Mouse (Mus musculus) stomach, embryonic 14.5 days (tissue): Measurements from ENCODE around the gene Cntfr. TPM values are rescaled to one million over a fixed set of nuclear protein-coding genes. Genes with fewer than 3 reads are reported as not detected.

ENCODE experiments used
- ATAC-seq: fragments of 200-750 bp; cut with Nextera tagmentation; 2 replicates; pipeline ENCODE4 v1.8.0; 2017; ENCODE audit warnings: low read depth, moderate TSS enrichment; ENCODE audit not compliant: insufficient number of reproducible peaks, insufficient read depth, low FRiP score
- H3K27ac ChIP-seq: fragments of 300-500 bp; sonication (generic); 2 replicates; pipeline ENCODE4 v1.5.1; 2014; ENCODE audit warnings: mild to moderate bottlenecking, low read length, moderate library complexity, mixed read lengths
- H3K27me3 ChIP-seq: fragments of 300-500 bp; sonication (generic); 2 replicates; pipeline ENCODE4 v1.6.1; 2014; ENCODE audit warnings: low read length, control low read depth, mixed read lengths; ENCODE audit not compliant: control insufficient read depth, insufficient read depth
- H3K36me3 ChIP-seq: fragments of 300-500 bp; sonication (generic); 2 replicates; pipeline ENCODE4 v1.6.1; 2014; ENCODE audit warnings: mild to moderate bottlenecking, control low read depth, low read length, moderate library complexity, mixed read lengths; ENCODE audit not compliant: control insufficient read depth, insufficient read depth
- H3K4me1 ChIP-seq: fragments of 300-500 bp; sonication (generic); 2 replicates; pipeline ENCODE4 v1.6.1; 2014; ENCODE audit warnings: low read length, control low read depth, mixed read lengths; ENCODE audit not compliant: control insufficient read depth, insufficient read depth
- H3K4me2 ChIP-seq: fragments of 300-500 bp; sonication (generic); replicated peaks from 2 replicates; pipeline ENCODE4 v1.6.1; 2014; ENCODE audit warnings: low read depth, low read length, control low read depth
- H3K4me3 ChIP-seq: fragments of 300-500 bp; sonication (generic); 2 replicates; pipeline ENCODE4 v1.5.1; 2014; ENCODE audit warnings: low read depth, low read length, control low read depth
- H3K9ac ChIP-seq: fragments of 300-500 bp; sonication (generic); replicated peaks from 2 replicates; pipeline ENCODE4 v1.6.1; 2014; ENCODE audit warnings: low read depth, mild to moderate bottlenecking, control low read depth, low read length, moderate library complexity, mixed read lengths
- H3K9me3 ChIP-seq: fragments of 300-500 bp; sonication (generic); 2 replicates; pipeline ENCODE4 v1.6.1; 2016; ENCODE audit warnings: low read depth, low read length, control low read depth; ENCODE audit not compliant: control insufficient read depth
- WGBS: fragments of 180-500 bp; shearing (Covaris S2); extraction: QIAGEN DNeasy Blood & Tissue Kit; methylation state at CpG from one replicate; pipeline ENCODE4 v1.1.7; 2014; 5-methylcytosine and 5-hydroxymethylcytosine counted together
- polyA plus RNA-seq: library from polyadenylated mRNA; unstranded; fragments of >200 nt; fragmentation: Nextera tagmentation; extraction: Ambion mirVana; gene quantifications from 2 replicates; pipeline ENCODE4 v1.2.1, GENCODE M21; 2014

The Cntfr gene
- polyA plus RNA-seq, 1 experiment from 2014 or later = 11.3 TPM

- WGBS = 27% methylated on average over 23 of the region's 25 CpGs
- peak; percentile 33; the same call in 1 of the 2 replicates for ATAC-seq
- Histone ChIP-seq H3K27ac (no peak overlapping the region), H3K4me2 (no peak overlapping the region), H3K27me3 (no peaks in the 10 kb centered on the region), H3K36me3 (no peaks in the 10 kb centered on the region), H3K9me3 (no peaks in the 10 kb centered on the region), H3K4me1 (peaks cover 21% of the 10 kb centered on the region), H3K4me3 (no peak overlapping the region), H3K9ac (no peak overlapping the region)
These were observed 38.1 kb downstream of the Cntfr start for GRCm38 (mm10) chr4:41658566-41659384.

DNA sequence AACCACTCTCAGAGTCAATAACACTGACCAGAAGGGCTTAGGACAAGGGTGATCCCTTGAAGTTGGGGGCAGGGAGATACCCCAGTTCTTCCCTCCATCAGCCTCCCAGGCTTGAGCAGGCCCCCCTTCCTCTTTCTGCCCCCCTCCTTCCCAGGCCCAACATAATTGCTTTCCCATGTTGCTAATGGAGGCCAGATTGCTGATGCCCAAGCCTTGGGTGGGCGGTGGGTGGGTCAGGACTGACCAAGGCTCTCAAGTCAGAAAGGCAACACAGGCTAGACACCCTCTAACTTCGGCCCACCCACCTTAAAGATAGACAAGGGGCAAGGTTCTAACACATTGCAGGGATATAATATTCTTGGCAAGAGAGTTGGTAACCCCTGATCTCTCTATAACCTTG lies 41.4 kb downstream of the Cntfr start:
- Histone ChIP-seq H3K9ac (no peak overlapping the region), H3K4me1 (peaks cover 3% of the 10 kb centered on the region; the same call in 1 of the 2 replicates), H3K9me3 (no peaks in the 10 kb centered on the region), H3K27me3 (no peaks in the 10 kb centered on the region), H3K4me3 (no peak overlapping the region), H3K27ac (no peak overlapping the region), H3K4me2 (no peak overlapping the region), H3K36me3 (no peaks in the 10 kb centered on the region)
- ATAC-seq = no peak
- 90% methylated on average over 2 of the region's 2 CpGs for WGBS

GRCm38 (mm10) chr4:41654217-41654616 lies 42.7 kb downstream of the Cntfr start:
- no peak for ATAC-seq
- WGBS = 19% methylated on average over 7 of the region's 7 CpGs

GRCm38 (mm10) chr4:41653730-41654129 lies 43.2 kb downstream of the Cntfr start:
- H3K4me3 ChIP-seq = no peak overlapping the region
- peaks cover 3% of the 10 kb centered on the region; the same call in 1 of the 2 replicates for H3K4me1 ChIP-seq
- H3K27me3 ChIP-seq = no peaks in the 10 kb centered on the region
- H3K9me3 ChIP-seq = no peaks in the 10 kb centered on the region
- no peak overlapping the region for H3K27ac ChIP-seq
- no peak for ATAC-seq
- H3K4me2 ChIP-seq = no peak overlapping the region
- no peaks in the 10 kb centered on the region for H3K36me3 ChIP-seq
- 58% methylated on average over 6 of the region's 6 CpGs for WGBS
- no peak overlapping the region for H3K9ac ChIP-seq

More at GRCm38 (mm10) chr4:41654217-41654616, 42.7 kb downstream of the Cntfr start:
- Histone ChIP-seq H3K4me3 (no peak overlapping the region), H3K9ac (no peak overlapping the region), H3K9me3 (no peaks in the 10 kb centered on the region), H3K36me3 (no peaks in the 10 kb centered on the region), H3K4me1 (peaks cover 3% of the 10 kb centered on the region; the same call in 1 of the 2 replicates), H3K27me3 (no peaks in the 10 kb centered on the region), H3K4me2 (no peak overlapping the region), H3K27ac (no peak overlapping the region)

DNA sequence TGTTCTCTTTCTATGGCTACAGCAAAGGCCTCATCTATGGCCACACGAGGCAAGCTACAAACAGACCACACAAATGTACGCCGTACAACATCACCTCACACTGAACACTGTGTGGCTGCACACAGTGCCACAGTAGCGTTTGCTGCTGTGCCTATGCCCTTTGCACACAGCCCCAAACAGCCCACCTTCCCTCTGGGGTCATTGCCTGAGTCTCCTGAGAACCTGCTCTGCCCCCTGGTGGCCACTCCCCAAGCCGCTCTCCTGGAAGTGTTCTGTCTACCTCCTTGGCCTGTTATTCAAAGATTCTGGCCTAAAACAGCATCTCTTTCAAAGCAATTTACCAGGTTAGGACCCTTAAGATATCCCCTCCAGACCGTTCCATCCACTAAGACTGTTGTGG lies 43.6 kb downstream of the Cntfr start:
- WGBS = 47% methylated on average over 6 of the region's 6 CpGs
- no peaks in the 10 kb centered on the region for H3K36me3 ChIP-seq
- H3K4me1 ChIP-seq = peaks cover 3% of the 10 kb centered on the region; the same call in 1 of the 2 replicates
- no peak overlapping the region for H3K4me2 ChIP-seq
- ATAC-seq = peak; percentile 34; the same call in 1 of the 2 replicates
- no peaks in the 10 kb centered on the region for H3K27me3 ChIP-seq
- no peaks in the 10 kb centered on the region for H3K9me3 ChIP-seq
- H3K27ac ChIP-seq = no peak overlapping the region
- no peak overlapping the region for H3K9ac ChIP-seq
- H3K4me3 ChIP-seq = no peak overlapping the region

DNA sequence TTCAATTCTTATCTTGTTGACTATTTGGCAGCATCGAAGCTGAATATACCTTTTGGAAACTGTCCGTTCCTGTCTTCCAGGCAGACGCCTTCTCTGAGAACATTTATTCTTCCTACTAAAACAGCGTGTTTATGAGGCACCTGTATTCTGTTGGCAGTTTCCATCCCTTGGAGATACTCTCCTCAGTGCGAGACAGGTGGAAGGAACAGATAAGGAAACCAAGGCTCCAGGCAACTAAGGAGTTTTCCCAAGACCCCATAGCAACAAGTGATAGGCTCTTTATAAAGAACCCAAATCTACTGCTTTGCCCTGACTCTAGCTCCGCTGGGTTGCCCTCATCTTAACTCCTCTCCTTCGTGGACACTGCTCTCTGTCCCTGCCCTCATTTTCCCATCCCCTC lies 48.3 kb downstream of the Cntfr start:
- 67% methylated on average over 7 of the region's 7 CpGs for WGBS
- ATAC-seq = no peak
- Histone ChIP-seq H3K4me1 (no peaks in the 10 kb centered on the region), H3K9ac (no peak overlapping the region), H3K27me3 (no peaks in the 10 kb centered on the region), H3K4me2 (no peak overlapping the region), H3K27ac (no peak overlapping the region), H3K4me3 (no peak overlapping the region), H3K36me3 (no peaks in the 10 kb centered on the region), H3K9me3 (no peaks in the 10 kb centered on the region)

DNA sequence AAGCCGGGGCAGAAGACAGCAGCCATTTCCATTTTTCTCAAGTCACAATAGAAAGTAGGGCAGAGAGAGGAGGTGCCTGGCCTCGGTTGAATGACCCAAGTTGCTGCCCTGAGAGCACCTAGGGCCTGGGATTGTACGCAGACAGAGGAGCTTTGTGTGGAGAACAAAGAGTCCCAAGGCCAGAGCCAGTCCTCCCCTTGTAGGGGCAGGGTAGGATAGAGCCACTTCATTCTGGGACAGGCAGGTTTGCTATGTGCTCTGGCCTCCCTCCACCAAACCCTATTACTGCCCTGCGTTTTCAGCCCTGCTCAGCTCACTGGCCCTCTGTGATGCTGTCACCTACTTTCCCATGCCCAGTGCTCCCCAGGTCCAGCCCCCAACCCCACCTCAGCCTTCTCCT lies 48.7 kb downstream of the Cntfr start:
- Histone ChIP-seq H3K4me1 (no peaks in the 10 kb centered on the region), H3K27ac (no peak overlapping the region), H3K27me3 (no peaks in the 10 kb centered on the region), H3K9ac (no peak overlapping the region), H3K36me3 (no peaks in the 10 kb centered on the region), H3K4me2 (no peak overlapping the region), H3K9me3 (no peaks in the 10 kb centered on the region), H3K4me3 (no peak overlapping the region)
- WGBS = 58% methylated on average over 4 of the region's 4 CpGs
- ATAC-seq = no peak

DNA sequence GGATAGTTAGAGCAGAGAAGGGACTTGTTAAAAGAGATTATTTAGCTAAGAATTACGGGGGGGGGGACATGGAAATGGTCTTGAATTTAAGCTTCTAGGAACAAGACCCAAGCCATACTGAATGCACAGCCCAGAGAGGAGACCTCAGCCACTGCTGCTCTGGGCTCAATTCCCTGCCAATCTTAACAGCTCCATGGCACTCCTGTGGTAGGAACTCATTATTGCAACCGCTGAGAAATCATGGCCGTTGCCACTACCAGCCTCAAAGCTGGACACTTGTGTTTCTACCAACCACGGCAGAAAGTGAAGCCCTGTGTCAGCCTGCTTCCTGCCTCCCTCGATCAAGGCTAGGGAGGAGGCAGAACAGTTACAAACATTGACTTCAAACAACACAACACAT lies 51.4 kb downstream of the Cntfr start:
- ATAC-seq = no peak
- Histone ChIP-seq H3K36me3 (no peaks in the 10 kb centered on the region), H3K9ac (no peak overlapping the region), H3K4me1 (0 out of 2 replicates have a peak, but pooled peaks cover 3% of the 10 kb centered on the region), H3K27me3 (no peaks in the 10 kb centered on the region), H3K9me3 (no peaks in the 10 kb centered on the region), H3K4me2 (no peak overlapping the region), H3K27ac (no peak overlapping the region), H3K4me3 (no peak overlapping the region)
- WGBS = 28% methylated on average over 5 of the region's 5 CpGs
